Mouse (Mus musculus) intestine, embryonic 14.5 days (tissue): Measurements from ENCODE around the gene Bpifc. TPM values are rescaled to one million over a fixed set of nuclear protein-coding genes. Genes with fewer than 3 reads are reported as not detected.

Source experiments
- ATAC-seq: fragments of 200-750 bp; cut with Nextera tagmentation; replicated peaks from 2 replicates; pipeline ENCODE4 v1.8.0; 2017; ENCODE audit warnings: low read depth, moderate number of reproducible peaks, moderate TSS enrichment, moderate library complexity; ENCODE audit not compliant: low FRiP score, low TSS enrichment
- DNase-seq: peaks from one replicate; pipeline ENCODE4 v3.0.0-alpha.2; 2018; ENCODE audit warnings: low spot score
- H3K27ac ChIP-seq: fragments of 300-500 bp; sonication (generic); 2 replicates; pipeline ENCODE4 v1.5.1; 2014; ENCODE audit warnings: low read depth, mild to moderate bottlenecking, control low read depth
- H3K27me3 ChIP-seq: fragments of 300-500 bp; sonication (generic); replicated peaks from 2 replicates; pipeline ENCODE4 v1.6.1; 2014; ENCODE audit warnings: low read length, control low read depth; ENCODE audit not compliant: control insufficient read depth, insufficient read depth
- H3K36me3 ChIP-seq: fragments of 300-500 bp; sonication (generic); 2 replicates; pipeline ENCODE4 v1.6.1; 2014; ENCODE audit warnings: low read length, control low read depth; ENCODE audit not compliant: control insufficient read depth, insufficient read depth
- H3K4me1 ChIP-seq: fragments of 300-500 bp; sonication (generic); replicated peaks from 2 replicates; pipeline ENCODE4 v1.6.1; 2014; ENCODE audit warnings: low read length, control low read depth, mixed read lengths; ENCODE audit not compliant: control insufficient read depth, insufficient read depth
- H3K4me2 ChIP-seq: fragments of 300-500 bp; sonication (generic); 2 replicates; pipeline ENCODE4 v1.6.1; 2014; ENCODE audit warnings: low read length
- H3K4me3 ChIP-seq: fragments of 300-500 bp; sonication (generic); 2 replicates; pipeline ENCODE4 v1.5.1; 2014; ENCODE audit warnings: low read depth, low read length, control low read depth, mixed read lengths
- H3K9ac ChIP-seq: fragments of 300-500 bp; sonication (generic); 2 replicates; pipeline ENCODE4 v1.6.1; 2014; ENCODE audit warnings: mild to moderate bottlenecking, low read length
- H3K9me3 ChIP-seq: fragments of 300-500 bp; sonication (generic); 2 replicates; pipeline ENCODE4 v1.6.1; 2016; ENCODE audit warnings: low read length, control low read depth; ENCODE audit not compliant: control insufficient read depth
- WGBS: fragments of 180-500 bp; shearing (Covaris S2); extraction: QIAGEN DNeasy Blood & Tissue Kit; methylation state at CpG from one replicate; pipeline ENCODE4 v1.1.7; 2014; 5-methylcytosine and 5-hydroxymethylcytosine counted together
- polyA plus RNA-seq: library from polyadenylated mRNA; unstranded; fragments of >200 nt; fragmentation: Nextera tagmentation; extraction: Ambion mirVana; gene quantifications from 2 replicates; pipeline ENCODE4 v1.2.1, GENCODE M21; 2014

Bpifc gene
- polyA plus RNA-seq, 1 experiment from 2014 or later, result 0.07 TPM

DNA sequence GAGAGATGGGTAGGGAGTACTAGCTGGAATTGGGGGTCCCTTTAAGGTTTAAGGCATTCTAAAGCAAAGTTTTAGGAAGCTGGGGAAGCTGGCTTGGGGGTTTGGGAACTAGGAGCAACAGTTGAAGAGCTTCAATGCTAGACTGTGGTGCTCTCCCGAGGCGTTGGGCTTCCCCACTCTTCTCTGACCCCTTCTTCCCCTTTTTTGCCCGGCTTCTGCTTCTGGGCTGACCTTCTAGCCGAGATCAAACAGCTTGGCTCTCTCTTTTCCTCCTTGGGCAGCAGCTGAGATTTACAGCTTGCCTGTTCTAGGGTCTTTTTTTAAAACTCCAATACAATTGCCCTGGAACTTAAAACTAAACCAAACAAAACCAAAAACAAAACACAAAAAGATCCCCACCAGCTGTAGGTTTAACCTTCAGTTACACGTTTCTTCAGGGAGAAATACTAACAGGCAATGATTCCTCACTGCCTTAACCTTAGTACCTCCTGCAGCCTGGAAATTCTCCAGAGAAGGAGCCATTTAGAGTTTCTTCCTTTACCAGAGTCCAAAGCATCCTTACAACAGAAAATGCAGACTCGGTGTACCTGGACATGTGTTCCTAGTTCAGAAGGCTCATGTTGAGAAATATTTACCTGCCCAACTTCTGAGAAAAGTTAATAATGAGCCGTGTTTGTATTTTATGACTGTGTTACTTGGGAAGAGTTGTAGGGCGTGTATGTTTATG is 41.6 kb downstream of the Bpifc start:
- Histone ChIP-seq H3K27me3 (no peaks in the 10 kb centered on the region), H3K4me1 (no peaks in the 10 kb centered on the region), H3K9ac (no peak overlapping the region), H3K4me2 (no peak overlapping the region), H3K27ac (no peak overlapping the region), H3K4me3 (no peak overlapping the region), H3K36me3 (no peaks in the 10 kb centered on the region), H3K9me3 (0 out of 2 replicates have a peak, but pooled peaks cover 3% of the 10 kb centered on the region)
- no peak for DNase-seq
- ATAC-seq, result no peak
- 44% methylated on average over 8 of the region's 8 CpGs for WGBS

DNA sequence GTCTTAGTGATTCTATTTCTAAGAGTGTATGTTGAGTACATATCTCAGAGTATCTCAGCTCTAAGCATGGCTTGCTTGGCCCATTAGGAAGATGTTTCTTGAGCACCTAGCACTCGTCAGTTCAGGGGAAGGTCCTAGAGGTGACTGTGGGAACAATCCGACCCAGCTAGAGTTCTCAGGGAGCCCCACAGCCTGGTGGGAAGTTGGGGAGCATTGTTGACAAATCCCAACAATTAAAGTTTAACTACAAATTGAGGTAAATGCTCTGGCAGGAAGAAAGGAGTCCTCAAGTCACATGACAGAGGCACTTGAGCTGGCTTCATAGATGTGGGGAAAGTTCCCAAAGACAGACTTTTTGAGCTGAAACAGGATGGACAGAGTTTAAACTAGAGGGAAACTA is 43.0 kb downstream of the Bpifc start:
- DNase-seq (no peak), ATAC-seq (no peak)
- no peak overlapping the region for H3K9ac ChIP-seq
- no peaks in the 10 kb centered on the region for H3K9me3 ChIP-seq
- H3K4me2 ChIP-seq, result no peak overlapping the region
- H3K27me3 ChIP-seq, result no peaks in the 10 kb centered on the region
- H3K27ac ChIP-seq, result no peak overlapping the region
- H3K4me1 ChIP-seq, result no peaks in the 10 kb centered on the region
- 54% methylated on average over 2 of the region's 2 CpGs for WGBS
- no peaks in the 10 kb centered on the region for H3K36me3 ChIP-seq
- H3K4me3 ChIP-seq, result no peak overlapping the region

GRCm38 (mm10) chr10:85968157-85968634 is 43.5 kb downstream of the Bpifc start:
- ATAC-seq, result peak; percentile 50; the same call in 1 of the 2 replicates
- WGBS, result 11% methylated on average over 7 of the region's 7 CpGs
- H3K27ac ChIP-seq, result no peak overlapping the region
- no peaks in the 10 kb centered on the region for H3K36me3 ChIP-seq
- peak; percentile 97 for DNase-seq
- H3K9me3 ChIP-seq, result no peaks in the 10 kb centered on the region
- H3K4me3 ChIP-seq, result no peak overlapping the region
- no peaks in the 10 kb centered on the region for H3K27me3 ChIP-seq
- no peak overlapping the region for H3K4me2 ChIP-seq
- no peak overlapping the region for H3K9ac ChIP-seq
- 0 out of 2 replicates have a peak, but pooled peaks cover 2% of the 10 kb centered on the region for H3K4me1 ChIP-seq

- H3K27me3 ChIP-seq, result no peaks in the 10 kb centered on the region
Measured at GRCm38 (mm10) chr10:85967411-85968156, 44.1 kb downstream of the Bpifc start.

GRCm38 (mm10) chr10:85966476-85966875 is 45.2 kb downstream of the Bpifc start:
- ATAC-seq (no peak), DNase-seq (no peak)
- 70% methylated on average over 2 of the region's 2 CpGs for WGBS
- 0 out of 2 replicates have a peak, but pooled peaks cover 8% of the 10 kb centered on the region for H3K4me1 ChIP-seq
- no peak overlapping the region for H3K27ac ChIP-seq
- H3K4me3 ChIP-seq, result no peak overlapping the region
- H3K36me3 ChIP-seq, result no peaks in the 10 kb centered on the region
- H3K9me3 ChIP-seq, result no peaks in the 10 kb centered on the region
- H3K4me2 ChIP-seq, result no peak overlapping the region
- no peaks in the 10 kb centered on the region for H3K27me3 ChIP-seq
- no peak overlapping the region for H3K9ac ChIP-seq

More at GRCm38 (mm10) chr10:85967411-85968156, 44.1 kb downstream of the Bpifc start:
- Histone ChIP-seq H3K9ac (no peak overlapping the region), H3K4me2 (no peak overlapping the region), H3K4me1 (0 out of 2 replicates have a peak, but pooled peaks cover 8% of the 10 kb centered on the region), H3K4me3 (no peak overlapping the region), H3K27ac (no peak overlapping the region), H3K36me3 (no peaks in the 10 kb centered on the region), H3K9me3 (no peaks in the 10 kb centered on the region)
- ATAC-seq, result peak; percentile 36; the same call in 1 of the 2 replicates
- no peak for DNase-seq
- 63% methylated on average over 17 of the region's 17 CpGs for WGBS

- no peak overlapping the region for H3K4me3 ChIP-seq
- H3K4me1 ChIP-seq, result 0 out of 2 replicates have a peak, but pooled peaks cover 8% of the 10 kb centered on the region
- no peak overlapping the region for H3K4me2 ChIP-seq
- 88% methylated on average over 7 of the region's 7 CpGs for WGBS
- H3K27ac ChIP-seq, result no peak overlapping the region
- H3K36me3 ChIP-seq, result no peaks in the 10 kb centered on the region
- DNase-seq (no peak), ATAC-seq (no peak)
- no peaks in the 10 kb centered on the region for H3K27me3 ChIP-seq
- H3K9me3 ChIP-seq, result no peaks in the 10 kb centered on the region
- H3K9ac ChIP-seq, result no peak overlapping the region
Measured at GRCm38 (mm10) chr10:85964316-85964715, 47.4 kb downstream of the Bpifc start.

- Histone ChIP-seq H3K9ac (no peak overlapping the region), H3K4me3 (no peak overlapping the region), H3K36me3 (no peaks in the 10 kb centered on the region), H3K27me3 (no peaks in the 10 kb centered on the region), H3K4me2 (no peak overlapping the region), H3K9me3 (no peaks in the 10 kb centered on the region), H3K4me1 (0 out of 2 replicates have a peak, but pooled peaks cover 8% of the 10 kb centered on the region), H3K27ac (no peak overlapping the region)
- DNase-seq (peak; percentile 66), ATAC-seq (no peak; the same call in 1 of the 2 replicates)
- 50% methylated on average over 9 of the region's 9 CpGs for WGBS
Measured at GRCm38 (mm10) chr10:85962897-85963296, 48.8 kb downstream of the Bpifc start.

DNA sequence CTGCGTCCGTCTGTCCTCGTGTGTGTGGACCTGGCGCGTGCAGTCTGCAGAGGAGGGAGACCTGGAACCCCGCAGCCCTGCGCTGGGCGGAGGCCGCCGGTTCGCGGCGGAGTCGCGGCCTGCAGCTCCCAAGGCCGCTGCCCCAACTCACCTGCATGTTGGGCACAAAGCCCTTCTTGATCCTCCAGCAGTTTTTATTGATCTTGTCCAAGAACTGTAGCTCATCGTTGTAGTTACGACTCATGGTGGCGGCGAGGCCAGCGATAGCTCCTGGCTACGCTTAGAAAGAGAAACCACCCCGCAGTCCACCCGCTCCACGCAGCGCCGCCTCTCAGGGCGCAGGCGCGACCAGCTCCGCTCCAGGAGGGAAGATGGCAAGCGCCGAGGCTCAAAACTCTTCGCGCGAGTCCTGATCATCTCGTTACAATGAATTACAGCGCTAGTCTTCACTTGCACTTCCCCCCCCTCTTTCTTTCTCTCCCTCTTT is 54.2 kb downstream of the Bpifc start, which contains the start of gene Rtcb:
Gene Rtcb, minus strand, starts transcription at position 360 of the 487 bp plus-strand sequence.
- H3K9ac ChIP-seq, result peak within 1 kb of the TSS; percentile 95
- under 1% methylated on average over 38 of the region's 38 CpGs for WGBS
- DNase-seq, result peak; percentile 98
- peak within 1 kb of the TSS; percentile 77 for H3K27ac ChIP-seq
- H3K4me2 ChIP-seq, result peak within 1 kb of the TSS; percentile 84
- H3K27me3 ChIP-seq, result no peaks in the 10 kb centered on the region
- peaks cover 31% of the 10 kb centered on the region for H3K36me3 ChIP-seq
- peak; percentile 86 for ATAC-seq
- peak within 1 kb of the TSS; percentile 99 for H3K4me3 ChIP-seq
- H3K9me3 ChIP-seq, result no peaks in the 10 kb centered on the region
- H3K4me1 ChIP-seq, result no peaks in the 10 kb centered on the region; the same call in 1 of the 2 replicates
